Mouse (Mus musculus) lung, embryonic 14.5 days (tissue): ENCODE measurements around the gene Gm20388. TPM values are rescaled to one million over a fixed set of nuclear protein-coding genes. Genes with fewer than 3 reads are reported as not detected.

ENCODE experiments used
- ATAC-seq: fragments of 200-750 bp; cut with Nextera tagmentation; 2 replicates; pipeline ENCODE4 v1.8.0; 2017; ENCODE audit warnings: mild to moderate bottlenecking, moderate TSS enrichment, moderate library complexity; ENCODE audit not compliant: insufficient read depth
- DNase-seq: peaks from one replicate; pipeline ENCODE4 v3.0.0-alpha.2; 2015
- H3K27ac ChIP-seq: fragments of 300-500 bp; sonication (generic); 2 replicates; pipeline ENCODE4 v1.5.1; 2014; ENCODE audit warnings: low read depth, mild to moderate bottlenecking, moderate library complexity
- H3K27me3 ChIP-seq: fragments of 300-500 bp; sonication (generic); 2 replicates; pipeline ENCODE4 v1.6.1; 2014; ENCODE audit warnings: low read length, control low read depth; ENCODE audit not compliant: insufficient read depth
- H3K36me3 ChIP-seq: fragments of 300-500 bp; sonication (generic); 2 replicates; pipeline ENCODE4 v1.6.1; 2014; ENCODE audit warnings: control low read depth; ENCODE audit not compliant: insufficient read depth
- H3K4me1 ChIP-seq: fragments of 300-500 bp; sonication (generic); 2 replicates; pipeline ENCODE4 v1.6.1; 2014; ENCODE audit warnings: antibody characterized with exemption, control low read depth; ENCODE audit not compliant: insufficient read depth
- H3K4me2 ChIP-seq: fragments of 300-500 bp; sonication (generic); 2 replicates; pipeline ENCODE4 v1.6.1; 2014; ENCODE audit warnings: mild to moderate bottlenecking
- H3K4me3 ChIP-seq: fragments of 300-500 bp; sonication (generic); 2 replicates; pipeline ENCODE4 v1.5.1; 2014; ENCODE audit warnings: low read depth, low read length
- H3K9ac ChIP-seq: fragments of 300-500 bp; sonication (generic); 2 replicates; pipeline ENCODE4 v1.6.1; 2014
- H3K9me3 ChIP-seq: fragments of 300-500 bp; sonication (generic); 2 replicates; pipeline ENCODE4 v1.6.1; 2016; ENCODE audit warnings: low read depth, low read length, control low read depth
- CTCF ChIP-seq: IDR thresholded peaks from 2 replicates; pipeline ENCODE4 v1.5.1; 2016; ENCODE audit warnings: antibody characterized with exemption, low read depth
- WGBS: fragments of 180-500 bp; shearing (Covaris S2); extraction: QIAGEN DNeasy Blood & Tissue Kit; methylation state at CpG from one replicate; pipeline ENCODE4 v1.1.7; 2014; 5-methylcytosine and 5-hydroxymethylcytosine counted together
- polyA plus RNA-seq: library from polyadenylated mRNA; unstranded; fragments of >200 nt; fragmentation: Nextera tagmentation; extraction: Ambion mirVana; gene quantifications from 2 replicates; pipeline ENCODE4 v1.2.1, GENCODE M21; 2014

Gm20388 gene
- polyA plus RNA-seq, 1 experiment from 2014 or later, result not detected

DNA sequence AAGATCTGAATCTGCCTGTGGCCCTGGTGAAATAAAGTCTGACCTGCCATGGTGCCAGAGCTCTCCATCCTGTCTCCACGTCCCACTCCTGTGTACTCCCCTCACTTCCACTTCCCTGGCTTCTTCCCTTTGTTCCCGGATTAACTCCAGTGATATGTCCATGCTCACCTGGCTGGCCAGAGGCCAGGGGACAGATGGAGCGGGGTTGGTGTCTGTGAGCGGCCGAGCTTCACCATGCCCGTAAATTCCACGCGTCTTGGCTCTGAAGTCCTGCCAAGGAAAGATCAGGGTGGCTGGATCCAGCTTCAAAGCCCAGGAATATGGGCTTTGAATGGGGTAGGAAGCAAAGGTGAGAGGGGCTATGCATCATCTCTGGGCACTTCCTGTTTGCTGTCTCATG, 256.5 kb downstream of the Gm20388 start:
- Histone ChIP-seq H3K4me3 (no peak overlapping the region), H3K27me3 (no peaks in the 10 kb centered on the region), H3K27ac (no peak overlapping the region), H3K36me3 (no peaks in the 10 kb centered on the region), H3K4me2 (no peak overlapping the region), H3K9ac (no peak overlapping the region), H3K9me3 (no peaks in the 10 kb centered on the region), H3K4me1 (no peaks in the 10 kb centered on the region)
- DNase-seq (no peak), ATAC-seq (no peak)
- TF ChIP-seq CTCF, result no peak
- 77% methylated on average over 8 of the region's 8 CpGs for WGBS

- no peak for TF ChIP-seq CTCF
- Histone ChIP-seq H3K9me3 (no peaks in the 10 kb centered on the region), H3K27me3 (no peaks in the 10 kb centered on the region), H3K36me3 (no peaks in the 10 kb centered on the region), H3K27ac (no peak overlapping the region), H3K4me1 (no peaks in the 10 kb centered on the region), H3K4me2 (no peak overlapping the region), H3K4me3 (no peak overlapping the region), H3K9ac (no peak overlapping the region)
- no peak for DNase-seq
- ATAC-seq, result no peak
- 48% methylated on average over 5 of the region's 5 CpGs for WGBS
These were observed 257.2 kb downstream of the Gm20388 start for GRCm38 (mm10) chr8:120167821-120168220.

DNA sequence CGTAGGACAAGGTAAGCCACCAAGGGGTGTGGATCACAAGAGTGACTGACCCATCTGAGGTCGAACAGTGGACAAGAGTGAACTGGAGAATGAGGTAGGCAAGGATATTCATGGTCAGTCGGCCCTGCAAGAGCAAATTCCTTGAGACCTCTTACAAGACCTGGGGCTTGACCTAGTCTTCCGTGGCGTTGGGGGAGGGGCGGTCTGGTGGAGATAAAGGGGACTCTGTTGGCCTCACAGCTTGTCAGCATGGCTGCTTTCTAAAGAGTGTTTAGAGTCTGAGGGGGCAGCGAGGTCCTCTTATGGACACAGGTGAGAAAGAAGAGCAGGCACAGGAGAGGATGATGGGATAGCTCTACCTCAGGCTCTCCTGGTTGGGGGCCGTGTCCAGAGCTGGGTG, 258.5 kb downstream of the Gm20388 start:
- Histone ChIP-seq H3K4me3 (no peak overlapping the region), H3K27me3 (no peaks in the 10 kb centered on the region; the same call in 1 of the 2 replicates), H3K4me1 (no peaks in the 10 kb centered on the region), H3K27ac (no peak overlapping the region), H3K9ac (no peak overlapping the region), H3K36me3 (no peaks in the 10 kb centered on the region), H3K9me3 (no peaks in the 10 kb centered on the region), H3K4me2 (no peak overlapping the region)
- ATAC-seq (no peak), DNase-seq (no peak)
- no peak for TF ChIP-seq CTCF
- 37% methylated on average over 8 of the region's 8 CpGs for WGBS

DNA sequence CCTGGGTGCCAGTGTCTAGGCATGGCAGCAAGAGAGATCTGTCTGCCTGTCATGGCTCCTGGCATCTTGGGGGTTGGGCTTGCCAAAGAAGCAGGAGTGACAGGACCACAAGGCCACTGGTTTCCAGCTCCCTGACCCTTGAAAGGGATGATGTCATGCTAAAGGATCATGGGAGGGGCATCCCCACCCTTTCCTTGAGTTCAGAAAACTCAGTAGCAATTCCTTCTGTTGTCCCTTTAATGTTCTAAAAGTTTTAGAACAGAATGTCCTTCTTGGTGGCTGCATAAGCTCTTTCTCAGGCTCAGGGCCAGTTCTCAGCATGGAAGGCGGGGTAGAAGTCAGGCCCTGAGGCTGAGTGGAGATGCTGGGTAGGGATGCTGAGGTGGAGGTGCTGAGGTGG, 262.6 kb downstream of the Gm20388 start:
- Histone ChIP-seq H3K4me3 (no peak overlapping the region), H3K9me3 (no peaks in the 10 kb centered on the region), H3K27ac (no peak overlapping the region), H3K4me1 (peaks cover 14% of the 10 kb centered on the region; the same call in 1 of the 2 replicates), H3K27me3 (no peaks in the 10 kb centered on the region; the same call in 1 of the 2 replicates), H3K36me3 (no peaks in the 10 kb centered on the region), H3K4me2 (no peak overlapping the region), H3K9ac (no peak overlapping the region)
- TF ChIP-seq CTCF, result no peak
- WGBS, result 69% methylated on average over 1 of the region's 1 CpGs
- no peak for DNase-seq
- no peak for ATAC-seq

- H3K27me3 ChIP-seq, result no peaks in the 10 kb centered on the region; the same call in 1 of the 2 replicates
- no peak overlapping the region for H3K4me2 ChIP-seq
- no peak overlapping the region for H3K9ac ChIP-seq
- no peak for TF ChIP-seq CTCF
- no peak overlapping the region for H3K4me3 ChIP-seq
- WGBS, result 45% methylated on average over 18 of the region's 18 CpGs
- no peak overlapping the region for H3K27ac ChIP-seq
- H3K9me3 ChIP-seq, result no peaks in the 10 kb centered on the region
- DNase-seq, result no peak
- peaks cover 16% of the 10 kb centered on the region; the same call in 1 of the 2 replicates for H3K4me1 ChIP-seq
- no peaks in the 10 kb centered on the region for H3K36me3 ChIP-seq
- no peak for ATAC-seq
These were observed 264.0 kb downstream of the Gm20388 start for GRCm38 (mm10) chr8:120174606-120175005.

GRCm38 (mm10) chr8:120176605-120177004, 266.0 kb downstream of the Gm20388 start:
- H3K27ac ChIP-seq, result no peak overlapping the region
- H3K9ac ChIP-seq, result no peak overlapping the region
- ATAC-seq, result no peak

GRCm38 (mm10) chr8:120177318-120178123, 266.9 kb downstream of the Gm20388 start, which contains the start of gene Fam92b:
Gene Fam92b (minus strand): TSS chr8:120177466.
- no peaks in the 10 kb centered on the region for H3K9me3 ChIP-seq
- 0 out of 2 replicates have a peak within 1 kb of the TSS, but pooled peaks have one; percentile 44 for H3K27ac ChIP-seq
- WGBS, result under 1% methylated on average over 26 of the region's 26 CpGs
- peak; percentile 95 for DNase-seq
- no peaks in the 10 kb centered on the region for H3K36me3 ChIP-seq
- H3K27me3 ChIP-seq, result no peaks in the 10 kb centered on the region; the same call in 1 of the 2 replicates
- no peak for TF ChIP-seq CTCF
- H3K4me3 ChIP-seq, result no peak within 1 kb of the TSS
- peak within 1 kb of the TSS; percentile 51 for H3K4me2 ChIP-seq
- ATAC-seq, result peak; percentile 90
- no peak within 1 kb of the TSS for H3K9ac ChIP-seq
- peaks cover 16% of the 10 kb centered on the region; the same call in 1 of the 2 replicates for H3K4me1 ChIP-seq

More at GRCm38 (mm10) chr8:120176605-120177004, 266.0 kb downstream of the Gm20388 start:
- no peaks in the 10 kb centered on the region; the same call in 1 of the 2 replicates for H3K27me3 ChIP-seq
- TF ChIP-seq CTCF, result peak; percentile 15; the same call in 1 of the 2 replicates
- WGBS, result 29% methylated on average over 4 of the region's 4 CpGs
- H3K4me3 ChIP-seq, result no peak overlapping the region
- H3K4me1 ChIP-seq, result peaks cover 16% of the 10 kb centered on the region; the same call in 1 of the 2 replicates
- H3K36me3 ChIP-seq, result no peaks in the 10 kb centered on the region
- no peak overlapping the region for H3K4me2 ChIP-seq
- no peak for DNase-seq
- no peaks in the 10 kb centered on the region for H3K9me3 ChIP-seq
